Mouse (Mus musculus) heart, postnatal 0 days (tissue): ENCODE results near the gene 1700018B08Rik.

ENCODE experiments used
- CTCF ChIP-seq: IDR thresholded peaks from 2 replicates; pipeline ENCODE4 v1.5.1; 2016; ENCODE audit warnings: antibody characterized with exemption, control low read depth, low read depth
- EP300 ChIP-seq: IDR thresholded peaks from 2 replicates; pipeline ENCODE4 v1.6.1; 2016; ENCODE audit warnings: antibody characterized with exemption, low read depth

- TF ChIP-seq CTCF (no peak), EP300 (no peak)
Observed at GRCm38 (mm10) chr8:121575661-121576060, 31.5 kb upstream of the 1700018B08Rik start.
